Mouse (Mus musculus) heart, embryonic 15.5 days (tissue): Measurements from ENCODE around the gene Fxyd5. TPM values are rescaled to one million over a fixed set of nuclear protein-coding genes. Genes with fewer than 3 reads are reported as not detected.

Experiments
- ATAC-seq: fragments of 200-750 bp; cut with Nextera tagmentation; replicated peaks from 2 replicates; pipeline ENCODE4 v1.8.0; 2017; ENCODE audit warnings: low read depth, moderate TSS enrichment; ENCODE audit not compliant: insufficient number of reproducible peaks, insufficient read depth, low FRiP score
- H3K27ac ChIP-seq: fragments of 300-500 bp; sonication (generic); 2 replicates; pipeline ENCODE4 v1.5.1; 2015; ENCODE audit warnings: mild to moderate bottlenecking, inconsistent platforms
- H3K27me3 ChIP-seq: fragments of 300-500 bp; sonication (generic); 2 replicates; pipeline ENCODE4 v1.6.1; 2015; ENCODE audit warnings: inconsistent platforms
- H3K36me3 ChIP-seq: fragments of 300-500 bp; sonication (generic); 2 replicates; pipeline ENCODE4 v1.6.1; 2015; ENCODE audit warnings: mild to moderate bottlenecking, inconsistent platforms
- H3K4me1 ChIP-seq: fragments of 300-500 bp; sonication (generic); replicated peaks from 2 replicates; pipeline ENCODE4 v1.6.1; 2015; ENCODE audit warnings: inconsistent platforms
- H3K4me2 ChIP-seq: fragments of 300-500 bp; sonication (generic); 2 replicates; pipeline ENCODE4 v1.6.1; 2015; ENCODE audit warnings: inconsistent platforms, mild to moderate bottlenecking, moderate library complexity
- H3K4me3 ChIP-seq: fragments of 300-500 bp; sonication (generic); 2 replicates; pipeline ENCODE4 v1.5.1; 2015; ENCODE audit warnings: mild to moderate bottlenecking, inconsistent platforms
- H3K9ac ChIP-seq: fragments of 300-500 bp; sonication (generic); 2 replicates; pipeline ENCODE4 v1.6.1; 2015; ENCODE audit warnings: mild to moderate bottlenecking, inconsistent platforms
- H3K9me3 ChIP-seq: fragments of 300-500 bp; sonication (generic); replicated peaks from 2 replicates; pipeline ENCODE4 v1.6.1; 2016; ENCODE audit warnings: inconsistent platforms
- WGBS: fragments of 180-500 bp; shearing (Covaris S2); methylation state at CpG from one replicate; pipeline ENCODE4 v1.1.7; 2015; ENCODE audit warnings: mixed read lengths; 5-methylcytosine and 5-hydroxymethylcytosine counted together
- polyA plus RNA-seq: library from polyadenylated mRNA; unstranded; fragments of >200 nt; fragmentation: Nextera tagmentation; extraction: Ambion mirVana; gene quantifications from 2 replicates; pipeline ENCODE4 v1.2.1, GENCODE M21; 2015

Fxyd5 gene
- polyA plus RNA-seq, 1 experiment from 2014 or later: 39.1 TPM

- H3K9ac ChIP-seq: no peak overlapping the region
- H3K27ac ChIP-seq: no peak overlapping the region
- H3K4me2 ChIP-seq: no peak overlapping the region
- H3K27me3 ChIP-seq: no peaks in the 10 kb centered on the region
- no peak overlapping the region for H3K4me3 ChIP-seq
- WGBS: 89% methylated on average over 7 of the region's 7 CpGs
- peaks cover 17% of the 10 kb centered on the region for H3K4me1 ChIP-seq
- no peak for ATAC-seq
- H3K9me3 ChIP-seq: no peaks in the 10 kb centered on the region
- H3K36me3 ChIP-seq: no peaks in the 10 kb centered on the region
Measured at GRCm38 (mm10) chr7:31060621-31061010, 18.3 kb upstream of the Fxyd5 start.

GRCm38 (mm10) chr7:31059919-31060620 lies 17.8 kb upstream of the Fxyd5 start:
- Histone ChIP-seq H3K36me3 (no peaks in the 10 kb centered on the region), H3K9ac (no peak overlapping the region), H3K4me1 (peaks cover 17% of the 10 kb centered on the region), H3K27ac (no peak overlapping the region), H3K4me3 (no peak overlapping the region), H3K27me3 (no peaks in the 10 kb centered on the region), H3K4me2 (no peak overlapping the region), H3K9me3 (no peaks in the 10 kb centered on the region)
- ATAC-seq: no peak
- WGBS: 73% methylated on average over 11 of the region's 11 CpGs

- Histone ChIP-seq H3K36me3 (no peaks in the 10 kb centered on the region), H3K4me3 (no peak within 1 kb of the TSS), H3K9me3 (no peaks in the 10 kb centered on the region), H3K4me2 (no peak within 1 kb of the TSS), H3K9ac (no peak within 1 kb of the TSS), H3K4me1 (peaks cover 23% of the 10 kb centered on the region), H3K27me3 (no peaks in the 10 kb centered on the region), H3K27ac (no peak within 1 kb of the TSS)
- WGBS: 7% methylated on average over 2 of the region's 2 CpGs
- ATAC-seq: no peak
Measured at GRCm38 (mm10) chr7:31059108-31059507, 16.8 kb upstream of the Fxyd5 start, which contains the start of gene Lgi4. Gene Lgi4, plus strand, starts transcription at chr7:31059342.

GRCm38 (mm10) chr7:31058211-31058610 lies 15.9 kb upstream of the Fxyd5 start:
- H3K27ac ChIP-seq: no peak overlapping the region
- peaks cover 1% of the 10 kb centered on the region; the same call in 1 of the 2 replicates for H3K27me3 ChIP-seq
- H3K9ac ChIP-seq: no peak overlapping the region
- no peaks in the 10 kb centered on the region for H3K36me3 ChIP-seq
- H3K4me3 ChIP-seq: no peak overlapping the region
- H3K4me2 ChIP-seq: no peak overlapping the region
- H3K9me3 ChIP-seq: no peaks in the 10 kb centered on the region
- no peak for ATAC-seq
- peaks cover 32% of the 10 kb centered on the region for H3K4me1 ChIP-seq
- WGBS: 87% methylated on average over 6 of the region's 6 CpGs

- Histone ChIP-seq H3K4me1 (peaks cover 36% of the 10 kb centered on the region), H3K9me3 (no peaks in the 10 kb centered on the region), H3K27me3 (peaks cover 6% of the 10 kb centered on the region; the same call in 1 of the 2 replicates), H3K4me3 (no peak overlapping the region), H3K9ac (no peak overlapping the region), H3K4me2 (no peak overlapping the region), H3K27ac (no peak overlapping the region), H3K36me3 (no peaks in the 10 kb centered on the region)
- no peak for ATAC-seq
- 68% methylated on average over 5 of the region's 5 CpGs for WGBS
Measured at GRCm38 (mm10) chr7:31057730-31058129, 15.4 kb upstream of the Fxyd5 start.

GRCm38 (mm10) chr7:31057071-31057470 lies 14.8 kb upstream of the Fxyd5 start, which contains the start of gene Fxyd1:
Gene Fxyd1, minus strand, starts transcription at chr7:31057199.
- WGBS: 84% methylated on average over 2 of the region's 2 CpGs
- Histone ChIP-seq H3K27me3 (peaks cover 13% of the 10 kb centered on the region), H3K4me3 (no peak within 1 kb of the TSS), H3K9ac (no peak within 1 kb of the TSS), H3K27ac (peak within 1 kb of the TSS; percentile 97), H3K9me3 (no peaks in the 10 kb centered on the region), H3K4me2 (peak within 1 kb of the TSS; percentile 66), H3K36me3 (no peaks in the 10 kb centered on the region), H3K4me1 (peaks cover 43% of the 10 kb centered on the region)
- no peak for ATAC-seq

GRCm38 (mm10) chr7:31056448-31056847 lies 14.2 kb upstream of the Fxyd5 start:
- Histone ChIP-seq H3K4me3 (no peak overlapping the region), H3K27ac (peak overlapping the region; percentile 97), H3K4me1 (peaks cover 49% of the 10 kb centered on the region)

GRCm38 (mm10) chr7:31055883-31056282 lies 13.6 kb upstream of the Fxyd5 start:
- H3K9ac ChIP-seq: no peak overlapping the region
- 22% methylated on average over 3 of the region's 4 CpGs for WGBS
- H3K4me1 ChIP-seq: peaks cover 55% of the 10 kb centered on the region
- H3K36me3 ChIP-seq: no peaks in the 10 kb centered on the region
- ATAC-seq: no peak
- peaks cover 25% of the 10 kb centered on the region for H3K27me3 ChIP-seq
- no peaks in the 10 kb centered on the region for H3K9me3 ChIP-seq
- no peak overlapping the region for H3K4me3 ChIP-seq
- peak overlapping the region; percentile 66 for H3K4me2 ChIP-seq
- peak overlapping the region; percentile 97 for H3K27ac ChIP-seq

More at GRCm38 (mm10) chr7:31056448-31056847, 14.2 kb upstream of the Fxyd5 start:
- H3K36me3 ChIP-seq: no peaks in the 10 kb centered on the region
- 62% methylated on average over 7 of the region's 7 CpGs for WGBS
- peaks cover 19% of the 10 kb centered on the region for H3K27me3 ChIP-seq
- no peak overlapping the region for H3K9ac ChIP-seq
- H3K4me2 ChIP-seq: no peak overlapping the region
- H3K9me3 ChIP-seq: no peaks in the 10 kb centered on the region
- ATAC-seq: no peak

- Histone ChIP-seq H3K4me2 (peak overlapping the region; percentile 66), H3K9me3 (no peaks in the 10 kb centered on the region), H3K4me1 (peaks cover 60% of the 10 kb centered on the region), H3K4me3 (peak overlapping the region; percentile 57), H3K36me3 (no peaks in the 10 kb centered on the region), H3K9ac (peak overlapping the region; percentile 65), H3K27me3 (peaks cover 30% of the 10 kb centered on the region), H3K27ac (peak overlapping the region; percentile 97)
- ATAC-seq: peak; percentile 89
- WGBS: 9% methylated on average over 10 of the region's 10 CpGs
Measured at GRCm38 (mm10) chr7:31055354-31055824, 13.1 kb upstream of the Fxyd5 start.

- peak; percentile 31 for ATAC-seq
- peak overlapping the region; percentile 97 for H3K27ac ChIP-seq
- 23% methylated on average over 11 of the region's 11 CpGs for WGBS
- peak overlapping the region; percentile 66 for H3K4me2 ChIP-seq
- peak overlapping the region; percentile 57 for H3K4me3 ChIP-seq
- H3K4me1 ChIP-seq: peaks cover 66% of the 10 kb centered on the region
- peak overlapping the region; percentile 65 for H3K9ac ChIP-seq
- H3K27me3 ChIP-seq: peaks cover 36% of the 10 kb centered on the region
- no peaks in the 10 kb centered on the region for H3K36me3 ChIP-seq
- H3K9me3 ChIP-seq: no peaks in the 10 kb centered on the region
Measured at GRCm38 (mm10) chr7:31054661-31055320, 12.5 kb upstream of the Fxyd5 start.

GRCm38 (mm10) chr7:31053882-31054447 lies 11.7 kb upstream of the Fxyd5 start:
- H3K9ac ChIP-seq: peak overlapping the region; percentile 65
- no peaks in the 10 kb centered on the region for H3K9me3 ChIP-seq
- H3K4me2 ChIP-seq: peak overlapping the region; percentile 66
- peaks cover 67% of the 10 kb centered on the region for H3K4me1 ChIP-seq
- 13% methylated on average over 10 of the region's 10 CpGs for WGBS
- no peaks in the 10 kb centered on the region for H3K36me3 ChIP-seq
- peak overlapping the region; percentile 57 for H3K4me3 ChIP-seq
- ATAC-seq: no peak
- H3K27ac ChIP-seq: peak overlapping the region; percentile 97
- peaks cover 41% of the 10 kb centered on the region for H3K27me3 ChIP-seq
